Mouse (Mus musculus) right cerebral cortex, postnatal 10 days (tissue): ENCODE data around the gene Neo1.
"Not testable (repeated sequence)": the region's sequence is repeated elsewhere in the genome, so short reads cannot be mapped to it uniquely, and the experiment has no call there.

Experiments
- DNase-seq, 2 experiments: peaks; one replicate each; pipeline ENCODE4 v3.0.0; 2021; ENCODE audit warnings: low spot score in 2 of 2

Neo1 gene

DNA sequence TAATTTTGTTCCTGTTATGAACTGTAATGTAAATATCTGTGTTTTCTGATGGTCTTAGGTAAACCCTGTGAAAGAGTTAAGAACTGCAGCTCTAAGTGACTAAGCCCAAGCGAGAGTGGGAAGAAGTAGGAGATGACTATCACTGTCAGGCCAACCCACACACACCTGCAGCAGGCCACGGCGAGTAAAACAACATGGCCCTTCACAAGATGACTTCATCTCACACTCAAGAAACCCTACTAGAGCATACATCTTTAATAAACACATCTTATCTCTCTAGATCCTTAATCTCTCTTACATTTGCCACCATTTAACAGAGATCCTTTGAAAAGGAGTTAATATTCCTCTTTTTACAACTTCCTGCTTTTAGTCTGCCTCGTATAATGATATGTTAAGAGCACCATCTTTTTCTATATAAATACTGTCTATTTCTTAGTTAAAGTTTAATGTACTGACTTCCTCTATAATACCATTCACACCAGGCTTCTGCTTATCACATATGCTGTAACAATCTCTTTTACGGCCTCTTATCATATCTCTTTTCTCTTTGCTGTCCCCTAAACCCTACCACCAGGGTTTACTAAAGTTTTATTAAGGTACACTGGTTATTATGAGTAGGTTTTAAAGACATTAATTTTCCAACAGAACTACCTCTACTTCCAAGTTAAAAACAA is 46.8 kb downstream of the Neo1 start:
- DNase-seq: no peak

- no peak for DNase-seq
Measured at GRCm38 (mm10) chr9:58979034-58979433, 57.2 kb downstream of the Neo1 start.

GRCm38 (mm10) chr9:58971154-58971553 is 65.1 kb downstream of the Neo1 start:
- not testable (repeated sequence) for DNase-seq

DNA sequence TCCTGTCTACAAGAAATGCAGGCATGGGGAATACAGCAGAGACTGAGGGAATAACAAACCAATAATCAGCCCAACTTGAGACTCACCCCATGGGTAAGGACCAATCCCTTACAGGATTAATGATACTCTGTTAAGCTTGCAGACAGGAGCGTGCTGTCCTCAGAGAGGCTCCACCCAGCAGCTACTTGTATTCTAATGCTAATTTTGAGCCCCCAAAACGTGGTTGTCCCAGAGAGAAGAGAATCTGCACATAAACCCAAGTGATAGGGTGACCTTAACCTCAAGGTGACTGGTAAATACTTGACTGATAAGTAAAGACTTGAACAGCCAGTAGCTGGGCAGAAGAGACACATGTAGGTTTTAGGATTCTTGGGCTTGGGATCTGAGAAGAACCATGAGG is 68.9 kb downstream of the Neo1 start:
- DNase-seq: no peak

GRCm38 (mm10) chr9:58955507-58955906 is 80.7 kb downstream of the Neo1 start:
- no peak for DNase-seq

- DNase-seq: not testable (repeated sequence)
Measured at GRCm38 (mm10) chr9:58945910-58946309, 90.3 kb downstream of the Neo1 start.

DNA sequence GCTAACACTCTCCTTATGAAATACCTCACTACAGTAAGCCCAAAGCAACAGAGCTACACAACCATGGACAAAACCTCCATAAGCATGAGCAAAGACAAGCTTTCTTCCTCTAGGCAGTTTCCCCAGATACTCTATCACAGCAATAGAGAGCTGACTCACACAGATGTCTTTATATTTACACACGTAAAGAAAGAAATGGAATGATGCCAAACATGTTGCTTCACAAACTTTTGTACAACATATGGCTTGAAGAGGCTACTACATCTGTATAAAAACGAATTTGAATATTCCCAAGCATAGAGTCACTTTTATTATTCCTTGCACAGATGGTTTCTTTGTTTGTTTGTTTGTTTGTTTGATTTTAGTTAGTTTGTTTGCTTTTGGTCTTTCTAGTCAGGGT is 101.5 kb downstream of the Neo1 start:
- DNase-seq: no peak

DNA sequence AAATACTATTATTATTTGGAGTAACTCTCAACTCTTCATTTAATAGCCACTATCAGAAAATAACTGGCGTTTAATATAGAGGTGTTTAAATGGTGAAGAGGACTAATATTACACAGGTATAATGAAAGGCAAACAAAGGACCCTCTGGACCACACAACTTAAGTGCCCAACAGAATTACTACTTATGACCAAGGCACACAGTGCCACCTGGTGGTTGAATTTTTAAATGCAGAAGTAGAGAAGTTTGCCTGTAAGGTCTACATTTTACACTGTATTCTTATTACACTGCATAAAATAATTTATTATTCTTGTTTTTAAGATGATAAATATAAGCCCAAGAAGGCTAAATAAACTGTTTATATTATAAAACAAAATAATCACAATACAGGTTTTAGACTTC is 108.1 kb downstream of the Neo1 start:
- peak in 1 of 2 experiments; percentile 45 for DNase-seq

DNA sequence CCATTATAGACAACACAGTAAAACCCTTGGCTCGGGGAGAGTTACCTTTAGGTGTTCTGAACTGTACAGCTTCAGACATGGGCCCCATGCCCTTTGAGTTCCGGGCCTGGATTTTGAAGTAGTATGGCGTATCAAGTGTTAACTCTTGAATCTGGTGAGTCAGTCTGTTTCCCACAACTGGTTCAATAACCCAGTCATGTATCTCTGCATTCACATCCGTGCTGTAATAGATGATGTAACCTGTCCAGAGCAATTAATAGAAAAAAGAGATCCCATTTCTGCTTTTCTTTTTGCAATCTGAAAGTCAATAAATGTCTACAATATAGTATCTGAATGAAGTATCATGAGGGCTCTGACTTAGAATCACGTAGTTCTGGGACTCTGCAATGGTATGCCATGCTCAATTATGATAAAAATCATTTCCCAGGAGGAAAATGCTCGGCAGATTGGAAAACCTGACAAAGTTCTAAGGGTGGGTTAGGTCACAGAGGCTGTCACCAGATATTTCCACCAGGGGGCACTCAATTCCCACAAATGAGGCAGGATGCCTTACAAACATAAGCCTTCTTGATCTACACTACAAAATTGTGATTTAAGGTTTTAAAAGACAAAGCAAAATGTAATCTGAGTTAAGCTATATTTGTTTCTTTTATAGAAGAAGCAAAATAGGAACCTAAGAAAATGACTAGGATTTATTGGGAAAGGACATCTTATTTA is 133.2 kb downstream of the Neo1 start:
- peak; percentile 42 to 68 for DNase-seq

DNA sequence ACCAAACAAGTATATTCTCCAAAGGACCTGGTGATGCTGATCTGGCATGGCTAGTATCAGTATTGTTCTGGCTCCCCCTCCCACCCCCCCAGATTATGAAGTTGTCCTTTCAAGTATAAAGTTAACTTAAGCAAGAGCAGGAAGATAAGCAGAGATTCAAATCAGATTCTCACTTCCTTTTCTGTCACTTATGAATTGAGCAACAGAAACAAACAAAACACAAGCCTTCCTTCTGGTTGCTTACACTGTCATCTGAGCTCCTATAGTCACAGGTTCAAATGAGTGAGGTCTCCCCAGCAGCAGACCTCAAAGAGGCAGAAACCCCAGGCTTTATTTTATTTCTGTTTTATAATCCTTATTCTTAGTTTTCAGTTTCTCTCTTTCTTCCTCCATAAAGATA is 136.6 kb downstream of the Neo1 start:
- no peak for DNase-seq

- DNase-seq: peak in 1 of 2 experiments; percentile 7
Measured at GRCm38 (mm10) chr9:58891840-58892640, 144.2 kb downstream of the Neo1 start.

DNA sequence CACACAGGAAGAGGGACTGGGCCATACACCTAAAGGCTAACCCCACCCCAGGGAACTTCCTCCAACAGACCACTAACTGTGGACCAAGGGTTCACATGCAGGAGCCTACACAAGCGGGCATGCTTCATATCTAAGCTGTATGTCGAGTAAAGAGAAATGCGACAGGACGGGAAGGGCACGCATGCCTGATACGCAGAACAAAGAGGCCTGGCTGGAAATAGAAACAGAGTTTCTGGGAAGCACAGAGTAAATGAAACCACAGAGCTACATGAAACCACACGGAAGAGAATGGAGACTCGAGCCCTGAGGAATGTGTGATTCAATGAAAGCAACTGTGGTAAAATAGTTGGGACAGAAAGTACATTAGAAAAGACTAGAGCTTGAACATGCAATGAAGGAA is 145.3 kb downstream of the Neo1 start:
- DNase-seq: no peak

DNA sequence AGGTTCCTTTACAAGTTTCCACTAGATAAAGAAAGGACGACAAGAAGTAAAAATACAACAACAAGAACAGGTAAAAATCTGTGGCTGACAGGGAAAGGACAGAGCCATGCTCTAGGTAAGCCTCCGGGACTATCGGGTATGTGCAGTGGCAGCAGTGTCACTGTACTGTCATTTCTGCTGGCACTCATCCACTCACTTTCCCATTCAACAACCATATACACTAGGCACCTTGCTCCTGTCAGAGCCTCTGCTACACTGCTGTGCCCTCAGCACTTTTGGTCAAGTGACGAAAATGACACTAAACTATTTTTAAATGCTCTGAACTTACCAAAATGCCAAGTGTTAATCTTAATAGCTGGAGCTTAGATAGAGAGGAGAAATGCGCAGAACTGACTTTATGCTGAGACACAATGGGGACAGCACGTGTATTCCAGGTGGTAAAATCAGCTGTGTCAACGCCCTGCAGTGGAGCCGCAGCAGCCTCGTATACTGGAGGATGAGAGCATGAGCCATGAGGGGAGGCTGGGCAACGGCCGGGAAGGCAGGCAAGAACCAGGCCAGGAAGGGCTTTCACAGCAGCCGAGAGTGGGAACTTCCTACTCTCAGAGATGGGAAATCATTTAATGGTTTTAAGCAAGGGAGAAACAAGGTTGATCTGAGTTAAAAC is 146.3 kb downstream of the Neo1 start:
- peak in 1 of 2 experiments; percentile 16 for DNase-seq

- no peak for DNase-seq
Measured at GRCm38 (mm10) chr9:58882686-58883085, 153.6 kb downstream of the Neo1 start.

- DNase-seq: no peak
Measured at GRCm38 (mm10) chr9:58879836-58880235, 156.4 kb downstream of the Neo1 start.

DNA sequence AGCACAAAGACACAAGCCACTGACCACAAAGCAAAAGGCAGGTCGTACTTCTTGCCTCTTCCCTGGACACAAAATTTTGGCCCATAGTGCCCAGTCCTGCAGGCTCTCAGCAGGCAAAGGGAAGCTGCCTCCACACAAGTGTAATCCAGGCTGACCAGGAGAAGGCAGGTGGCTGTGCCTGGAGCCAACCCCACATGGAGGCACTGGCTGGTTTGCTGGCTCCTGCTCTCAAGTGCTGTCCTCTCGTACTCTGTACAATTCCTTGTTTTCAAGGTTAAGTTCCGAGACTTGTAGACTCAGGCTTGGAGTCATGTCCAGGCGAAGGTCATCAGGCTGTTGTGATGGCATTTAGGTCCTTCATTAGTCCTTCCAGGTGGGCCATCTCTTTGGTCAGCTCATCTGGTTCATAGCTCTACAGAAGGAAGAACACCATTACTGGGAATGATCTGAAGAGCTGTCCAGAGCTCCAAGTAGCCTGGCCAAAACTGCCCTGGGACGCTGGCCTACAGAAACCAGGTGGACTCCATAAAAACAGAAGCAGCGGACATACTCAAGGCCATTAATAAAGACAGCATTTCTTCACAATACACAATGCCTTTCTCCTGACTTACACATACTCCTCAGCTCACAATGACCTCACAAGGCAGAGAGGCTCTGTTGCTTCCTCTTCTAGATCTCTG is 159.2 kb downstream of the Neo1 start:
- DNase-seq: no peak

DNA sequence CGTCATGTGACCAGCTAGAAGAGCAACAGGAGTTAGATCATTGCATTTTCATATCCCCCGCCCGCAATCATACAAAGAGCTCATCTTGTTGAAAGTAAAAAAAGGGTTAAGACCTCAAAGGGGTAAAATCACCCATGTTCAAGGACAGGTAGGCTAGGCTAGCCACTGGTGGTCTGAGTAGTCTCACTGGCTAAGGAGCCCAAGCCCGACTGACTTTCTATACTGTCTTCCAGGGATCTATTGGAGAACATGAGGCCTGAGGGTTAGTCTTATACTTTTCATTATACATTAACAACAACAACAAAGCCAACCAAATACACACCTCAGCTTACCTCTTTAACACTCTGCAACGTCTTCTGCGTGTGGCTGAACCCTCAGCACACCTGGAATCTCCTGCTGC is 160.8 kb downstream of the Neo1 start:
- no peak for DNase-seq

DNA sequence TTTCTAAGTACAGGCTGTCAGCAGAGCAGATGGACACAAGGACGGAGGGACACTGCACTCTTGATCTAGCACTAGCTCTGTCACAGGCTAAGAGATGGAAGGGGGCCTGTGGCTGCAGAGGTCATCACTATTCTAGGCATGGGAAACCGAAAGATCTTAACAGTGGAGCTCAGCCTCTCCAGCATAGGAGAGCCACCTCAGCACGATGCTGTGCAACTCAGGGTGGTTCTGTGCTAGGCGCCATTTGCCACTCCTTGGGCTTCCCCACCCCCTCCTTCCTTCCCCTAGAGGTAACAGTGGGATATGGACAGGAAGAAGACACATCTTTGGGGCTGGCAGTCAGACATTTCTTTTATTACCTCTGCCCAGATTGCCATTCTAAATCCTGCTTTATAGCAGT is 161.9 kb downstream of the Neo1 start:
- DNase-seq: no peak

DNA sequence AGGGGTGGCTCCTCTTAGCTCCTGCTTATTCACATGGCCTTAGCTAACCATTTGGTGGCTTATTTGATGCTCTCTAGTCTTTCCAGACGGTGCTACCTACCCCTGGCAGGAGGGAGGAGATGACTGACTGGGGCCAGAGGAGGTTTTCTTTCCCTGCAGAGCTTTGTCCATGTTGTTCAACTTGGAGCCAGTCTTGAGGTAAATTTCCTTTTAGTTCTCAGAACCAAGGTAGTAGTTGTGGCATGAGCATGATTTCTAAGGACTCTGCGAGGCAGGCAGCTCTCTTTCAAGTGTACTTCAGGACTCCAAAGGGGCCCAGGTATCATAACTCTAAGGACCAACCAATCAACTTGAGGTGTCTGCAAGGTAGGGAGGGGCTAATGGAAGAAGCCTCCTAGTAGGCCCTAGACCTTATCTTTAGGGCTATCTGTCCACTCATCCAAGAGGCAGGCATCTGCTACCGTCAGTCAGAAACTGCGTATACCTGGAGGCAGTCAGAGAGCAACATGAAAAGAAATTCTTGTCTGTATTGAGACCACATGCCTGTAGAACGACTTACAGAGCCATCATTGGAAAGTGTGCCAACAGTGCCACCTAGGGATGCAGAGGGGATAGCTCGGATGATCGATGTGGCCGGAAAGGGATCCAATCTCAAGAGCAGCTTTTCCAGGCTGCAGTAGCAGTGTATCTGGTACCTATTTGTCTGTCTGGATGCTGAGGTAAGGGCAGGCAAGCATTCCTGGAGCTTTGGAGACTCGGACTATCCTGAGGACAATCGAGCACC is 162.5 kb downstream of the Neo1 start:
- DNase-seq: peak; percentile 81 to 83

DNA sequence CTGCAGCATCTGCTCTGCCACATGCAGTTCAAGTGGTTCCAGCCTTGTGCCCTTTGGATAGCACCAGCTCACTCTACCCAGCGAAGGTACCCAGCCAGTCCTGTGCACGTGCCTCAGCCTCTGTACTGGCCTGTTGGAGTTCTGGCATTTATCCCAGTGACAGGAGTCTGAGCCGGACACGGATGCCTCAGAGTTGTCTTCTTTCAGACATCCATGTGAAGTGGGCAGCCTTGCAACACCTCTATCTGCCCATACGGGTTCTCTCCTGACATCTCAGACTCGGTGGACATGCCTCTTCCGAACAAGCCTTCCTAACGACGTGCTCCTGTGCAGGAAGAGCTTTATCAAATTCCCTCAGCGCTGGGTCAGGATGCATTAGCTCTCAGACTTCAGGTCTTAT is 165.1 kb downstream of the Neo1 start:
- DNase-seq: no peak

GRCm38 (mm10) chr9:58863826-58864225 is 172.4 kb downstream of the Neo1 start:
- DNase-seq: peak; percentile 71 to 76
